Mouse (Mus musculus) hindbrain, postnatal 0 days (tissue): ENCODE results near the gene Nipbl. TPM values are rescaled to one million over a fixed set of nuclear protein-coding genes. Genes with fewer than 3 reads are reported as not detected.
A peak's percentile ranks its signal among the peaks of the same experiment; 100 is the strongest.

ENCODE experiments used
- ATAC-seq: fragments of 200-750 bp; cut with Nextera tagmentation; 2 replicates; pipeline ENCODE4 v1.8.0; 2017; ENCODE audit warnings: mild to moderate bottlenecking, moderate TSS enrichment, moderate library complexity
- DNase-seq: peaks from one replicate; pipeline ENCODE4 v3.0.0-alpha.2; 2015; ENCODE audit warnings: low spot score
- H3K27ac ChIP-seq: fragments of 300-500 bp; sonication (generic); 2 replicates; pipeline ENCODE4 v1.5.1; 2014; ENCODE audit warnings: mild to moderate bottlenecking
- H3K27me3 ChIP-seq: fragments of 300-500 bp; sonication (generic); 2 replicates; pipeline ENCODE4 v1.6.1; 2014; ENCODE audit warnings: low read length, mixed read lengths; ENCODE audit not compliant: insufficient read depth
- H3K36me3 ChIP-seq: fragments of 300-500 bp; sonication (generic); 2 replicates; pipeline ENCODE4 v1.6.1; 2014; ENCODE audit warnings: low read length, mixed read lengths; ENCODE audit not compliant: insufficient read depth
- H3K4me1 ChIP-seq: fragments of 300-500 bp; sonication (generic); 2 replicates; pipeline ENCODE4 v1.6.1; 2014; ENCODE audit warnings: antibody characterized with exemption, low read length, mixed read lengths; ENCODE audit not compliant: insufficient read depth
- H3K4me2 ChIP-seq: fragments of 300-500 bp; sonication (generic); 2 replicates; pipeline ENCODE4 v1.6.1; 2014; ENCODE audit warnings: low read depth, mild to moderate bottlenecking, low read length, moderate library complexity, mixed read lengths
- H3K4me3 ChIP-seq: fragments of 300-500 bp; sonication (generic); 2 replicates; pipeline ENCODE4 v1.5.1; 2014; ENCODE audit warnings: low read length
- H3K9ac ChIP-seq: fragments of 300-500 bp; sonication (generic); replicated peaks from 2 replicates; pipeline ENCODE4 v1.6.1; 2014; ENCODE audit warnings: mild to moderate bottlenecking, low read length, moderate library complexity, mixed read lengths
- H3K9me3 ChIP-seq: fragments of 300-500 bp; sonication (generic); 2 replicates; pipeline ENCODE4 v1.6.1; 2016; ENCODE audit warnings: low read length, mixed read lengths
- CTCF ChIP-seq: IDR thresholded peaks from 2 replicates; pipeline ENCODE4 v1.5.1; 2016; ENCODE audit warnings: antibody characterized with exemption, control low read depth, low read depth
- WGBS: fragments of 180-500 bp; shearing (Covaris S2); extraction: QIAGEN DNeasy Blood & Tissue Kit; methylation state at CpG from one replicate; pipeline ENCODE4 v1.1.7; 2014; 5-methylcytosine and 5-hydroxymethylcytosine counted together
- polyA plus RNA-seq: library from polyadenylated mRNA; unstranded; fragments of >200 nt; fragmentation: Nextera tagmentation; extraction: Ambion mirVana; gene quantifications from 2 replicates; pipeline ENCODE4 v1.2.1, GENCODE M21; 2015
- total RNA-seq: library from RNA; depleted of rRNA; stranded (reverse); fragments of >200 nt; gene quantifications from 2 replicates; pipeline ENCODE4 v1.2.3, GENCODE M21; 2014; rRNA removed

Gene Nipbl
- total RNA-seq (12.5 and 14.0 TPM in 2 replicates), polyA plus RNA-seq (10.8 and 10.9 TPM in 2 replicates)

DNA sequence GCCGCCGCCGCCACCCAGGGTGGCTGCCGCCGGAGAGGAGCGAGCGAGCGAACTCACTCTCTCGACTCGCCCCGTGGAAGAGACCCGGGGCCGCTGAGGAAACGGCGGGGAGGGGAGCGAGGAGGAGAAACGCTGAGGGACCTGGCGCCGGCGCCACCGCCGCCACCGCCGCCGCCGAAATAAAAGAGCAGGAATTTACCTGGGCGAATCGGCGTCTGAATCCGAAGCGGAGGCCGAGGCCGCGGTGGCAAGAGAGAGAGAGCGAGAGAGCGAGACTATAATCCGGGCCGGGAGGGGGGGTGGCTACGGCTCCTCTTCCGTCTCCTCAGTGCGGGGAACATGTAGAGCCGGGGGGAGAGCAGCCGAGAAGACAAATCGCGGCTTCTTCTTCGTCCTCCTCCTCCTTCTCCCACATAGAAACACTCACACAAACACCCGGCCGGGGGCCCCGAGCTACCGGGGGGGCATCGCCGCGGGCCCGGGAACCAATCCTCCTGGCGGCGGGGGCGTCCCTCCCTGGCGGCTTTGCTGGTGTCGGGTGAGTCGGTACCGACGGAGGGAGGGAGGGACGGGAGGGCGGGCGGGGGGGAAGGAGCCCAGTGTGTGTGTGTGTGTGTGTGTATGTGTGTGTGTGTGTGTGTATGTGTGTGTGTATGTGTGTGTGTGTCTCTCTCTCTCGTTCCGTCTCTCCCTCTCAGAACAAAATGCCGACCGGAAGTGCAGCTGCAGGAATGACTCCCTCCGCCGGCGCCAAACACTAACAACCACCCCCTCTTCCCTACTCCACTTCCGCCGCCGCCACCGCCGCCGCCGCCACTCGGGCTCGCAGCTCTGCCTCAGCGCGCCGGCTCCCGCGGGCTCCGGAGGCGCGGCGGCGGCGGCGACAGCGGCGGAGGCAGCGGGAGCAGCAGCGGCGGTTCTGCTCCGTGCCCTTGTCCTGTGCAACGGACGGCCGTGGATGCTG lies at the start of gene Nipbl:
Nipbl (minus strand) TSS at position 538 of the 964 bp plus-strand sequence.
- Histone ChIP-seq H3K4me2 (peak within 1 kb of the TSS; percentile 100), H3K4me3 (peak within 1 kb of the TSS; percentile 98), H3K27ac (peak within 1 kb of the TSS; percentile 99), H3K9ac (peak within 1 kb of the TSS; percentile 98), H3K36me3 (no peaks in the 10 kb centered on the region), H3K9me3 (no peaks in the 10 kb centered on the region), H3K27me3 (no peaks in the 10 kb centered on the region), H3K4me1 (peaks cover 9% of the 10 kb centered on the region)
- 0 out of 2 replicates have a peak, but pooled peaks have one; percentile 1 for TF ChIP-seq CTCF
- DNase-seq = peak; percentile 95
- ATAC-seq = peak; percentile 92
- WGBS = under 1% methylated on average over 80 of the region's 102 CpGs

GRCm38 (mm10) chr15:8485261-8485660 lies 41.0 kb upstream of the Nipbl start:
- TF ChIP-seq CTCF = no peak
- H3K4me2 ChIP-seq = no peak overlapping the region
- H3K27ac ChIP-seq = no peak overlapping the region
- H3K27me3 ChIP-seq = no peaks in the 10 kb centered on the region
- DNase-seq = peak; percentile 12
- no peak overlapping the region for H3K9ac ChIP-seq
- no peak for ATAC-seq
- H3K36me3 ChIP-seq = no peaks in the 10 kb centered on the region
- H3K9me3 ChIP-seq = no peaks in the 10 kb centered on the region
- H3K4me1 ChIP-seq = no peaks in the 10 kb centered on the region
- WGBS = 81% methylated on average over 6 of the region's 6 CpGs
- H3K4me3 ChIP-seq = no peak overlapping the region

DNA sequence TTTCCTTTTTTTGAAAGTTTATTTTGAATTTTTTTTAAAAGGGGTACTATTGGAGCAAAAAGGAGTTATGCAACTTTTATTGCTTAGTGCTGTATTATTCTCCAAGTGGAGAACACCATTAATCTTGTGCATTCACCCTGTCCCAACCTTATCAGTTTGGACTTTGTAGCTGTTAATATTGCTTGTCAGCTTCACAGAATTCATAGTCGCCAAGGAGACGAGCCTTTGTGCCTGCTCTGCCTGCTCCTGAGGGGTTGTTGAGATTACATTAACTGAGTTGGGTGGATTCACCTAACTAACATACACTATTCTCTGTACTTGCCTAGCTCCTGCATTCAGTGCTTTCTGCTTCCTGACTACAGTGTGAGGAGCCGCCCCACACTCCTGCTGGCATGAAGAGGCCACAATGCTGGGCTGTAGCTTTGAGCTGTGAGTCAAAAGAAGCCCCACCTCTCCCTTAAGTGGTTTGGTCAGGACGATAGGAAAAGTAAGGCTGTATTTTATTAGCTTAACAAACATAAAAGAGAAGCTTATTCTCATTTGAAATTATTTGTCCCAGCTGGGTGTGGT lies 24.8 kb upstream of the Nipbl start:
- Histone ChIP-seq H3K4me3 (no peak overlapping the region), H3K36me3 (no peaks in the 10 kb centered on the region), H3K9ac (no peak overlapping the region), H3K4me1 (no peaks in the 10 kb centered on the region), H3K4me2 (no peak overlapping the region), H3K27me3 (no peaks in the 10 kb centered on the region), H3K9me3 (no peaks in the 10 kb centered on the region), H3K27ac (no peak overlapping the region)
- 57% methylated on average over 4 of the region's 4 CpGs for WGBS
- TF ChIP-seq CTCF = no peak
- DNase-seq (no peak), ATAC-seq (no peak)

GRCm38 (mm10) chr15:8463521-8463920 lies 19.3 kb upstream of the Nipbl start:
- Histone ChIP-seq H3K9me3 (no peaks in the 10 kb centered on the region), H3K4me2 (no peak overlapping the region), H3K36me3 (no peaks in the 10 kb centered on the region), H3K27me3 (no peaks in the 10 kb centered on the region), H3K9ac (no peak overlapping the region), H3K27ac (no peak overlapping the region), H3K4me1 (no peaks in the 10 kb centered on the region), H3K4me3 (no peak overlapping the region)
- WGBS = 90% methylated on average over 1 of the region's 1 CpGs
- DNase-seq (no peak), ATAC-seq (no peak)
- TF ChIP-seq CTCF = no peak

GRCm38 (mm10) chr15:8462780-8463179 lies 18.5 kb upstream of the Nipbl start:
- Histone ChIP-seq H3K27me3 (no peaks in the 10 kb centered on the region), H3K4me1 (no peaks in the 10 kb centered on the region), H3K9me3 (no peaks in the 10 kb centered on the region), H3K4me2 (no peak overlapping the region), H3K4me3 (no peak overlapping the region), H3K9ac (no peak overlapping the region), H3K27ac (no peak overlapping the region), H3K36me3 (no peaks in the 10 kb centered on the region)
- WGBS = 92% methylated on average over 4 of the region's 4 CpGs
- ATAC-seq (no peak), DNase-seq (no peak)
- no peak for TF ChIP-seq CTCF

DNA sequence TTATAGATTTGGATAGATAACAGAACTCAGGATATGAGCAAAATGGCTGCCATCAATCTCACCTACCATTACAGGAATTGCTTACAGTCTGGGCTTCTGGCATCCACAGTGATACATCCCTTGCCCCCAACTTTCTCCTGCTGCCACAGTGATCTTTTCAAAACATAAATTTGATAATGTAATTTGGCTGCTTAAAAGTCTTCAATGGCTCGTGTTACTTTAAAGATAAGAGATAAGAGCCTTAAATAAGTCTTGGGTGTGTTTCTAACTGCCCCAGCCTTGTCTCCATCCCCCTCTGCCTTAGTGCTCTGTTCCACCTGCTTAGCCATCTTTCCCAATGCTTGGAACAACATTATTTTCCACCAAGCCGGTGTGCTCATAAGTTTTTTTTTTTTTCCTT lies 16.6 kb upstream of the Nipbl start:
- DNase-seq (no peak), ATAC-seq (no peak)
- 81% methylated on average over 2 of the region's 2 CpGs for WGBS
- no peaks in the 10 kb centered on the region for H3K36me3 ChIP-seq
- H3K4me1 ChIP-seq = no peaks in the 10 kb centered on the region
- H3K9me3 ChIP-seq = no peaks in the 10 kb centered on the region
- no peak overlapping the region for H3K4me3 ChIP-seq
- H3K4me2 ChIP-seq = no peak overlapping the region
- no peak for TF ChIP-seq CTCF
- H3K9ac ChIP-seq = no peak overlapping the region
- no peak overlapping the region for H3K27ac ChIP-seq
- H3K27me3 ChIP-seq = no peaks in the 10 kb centered on the region
